Mouse (Mus musculus) C2C12 (cell line): Measurements from ENCODE around the gene Hsd17b14. TPM values are rescaled to one million over a fixed set of nuclear protein-coding genes. Genes with fewer than 3 reads are reported as not detected.

Experiments
- H3K27me3 ChIP-seq: one replicate; pipeline ENCODE4 v1.6.1; 2011; ENCODE audit not compliant: control insufficient read depth, insufficient read depth, insufficient read length
- H3K36me3 ChIP-seq: one replicate; pipeline ENCODE4 v1.6.1; 2011; ENCODE audit not compliant: control insufficient read depth, insufficient read depth
- H3K4me3 ChIP-seq: one replicate; pipeline ENCODE4 v1.5.1; 2011; ENCODE audit warnings: mild to moderate bottlenecking, control low read depth; ENCODE audit not compliant: poor library complexity, insufficient read depth, severe bottlenecking
- H3K79me2 ChIP-seq: one replicate; pipeline ENCODE4 v1.6.1; 2011; ENCODE audit not compliant: control insufficient read depth, insufficient read depth
- H3K79me3 ChIP-seq: one replicate; pipeline ENCODE4 v1.6.1; 2011; ENCODE audit warnings: low read depth, control low read depth
- H3ac ChIP-seq: one replicate; pipeline ENCODE3; 2011; ENCODE audit warnings: low read depth; ENCODE audit not compliant: control insufficient read depth, insufficient read length
- CEBPB ChIP-seq: IDR thresholded peaks from one replicate; pipeline ENCODE4 v1.6.1; 2011; ENCODE audit warnings: low read depth, mild to moderate bottlenecking, control low read depth, moderate library complexity
- CTCF ChIP-seq: IDR thresholded peaks from one replicate; pipeline ENCODE4 v1.5.1; 2011; ENCODE audit not compliant: control insufficient read depth, insufficient read depth, insufficient read length
- FOSL1 ChIP-seq: IDR thresholded peaks from one replicate; pipeline ENCODE4 v1.8.0; 2011; ENCODE audit warnings: mild to moderate bottlenecking, low read length; ENCODE audit not compliant: poor library complexity, insufficient read depth, severe bottlenecking
- MAX ChIP-seq: IDR thresholded peaks from one replicate; pipeline ENCODE4 v1.6.1; 2011; ENCODE audit warnings: mild to moderate bottlenecking, control low read depth
- MYOD1 ChIP-seq: IDR thresholded peaks from one replicate; pipeline ENCODE4 v1.6.1; 2011; ENCODE audit warnings: low read depth; ENCODE audit not compliant: control insufficient read depth, insufficient read length
- MYOG ChIP-seq: IDR thresholded peaks from one replicate; pipeline ENCODE4 v1.6.1; 2011; ENCODE audit not compliant: control insufficient read depth, insufficient read length; ENCODE audit errors: extremely low read depth
- USF1 ChIP-seq: IDR thresholded peaks from one replicate; pipeline ENCODE4 v1.6.1; 2011; ENCODE audit warnings: low read depth, mild to moderate bottlenecking, control low read depth, moderate library complexity
- polyA plus RNA-seq: library from polyadenylated mRNA; unstranded; fragments of >200 nt; fragmentation: generic; extraction: Trizol; gene quantifications from one replicate; pipeline ENCODE4 v1.2.1, GENCODE M21; 2012; ENCODE audit warnings: missing spikeins

The Hsd17b14 gene
- polyA plus RNA-seq, 1 experiment = 1.7 TPM

DNA sequence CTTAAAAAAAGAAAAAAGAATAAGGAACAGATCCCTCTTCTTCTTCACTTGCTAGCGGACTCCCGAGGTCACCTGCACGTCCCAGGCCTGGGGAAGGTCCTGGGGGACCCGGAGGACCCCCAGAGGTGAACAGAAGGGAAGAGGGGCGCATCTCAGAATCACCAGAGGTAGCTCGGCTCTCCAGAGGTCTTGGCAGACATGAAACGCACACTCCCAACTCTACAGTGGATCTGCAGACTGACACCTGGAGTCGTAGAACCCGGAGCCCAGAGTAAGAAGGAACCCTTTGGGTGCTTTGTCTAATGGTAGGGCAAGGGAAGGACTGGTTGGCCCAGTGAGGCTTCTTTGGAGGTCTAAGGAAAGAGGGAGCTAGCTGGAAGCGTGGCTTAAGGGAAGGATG lies 17.1 kb upstream of the Hsd17b14 start:
- TF ChIP-seq CEBPB (no peak), USF1 (no peak), MYOG (no peak), CTCF (no peak)
- Histone ChIP-seq H3K4me3 (no peak overlapping the region), H3K79me3 (no peaks in the 10 kb centered on the region), H3K36me3 (no peaks in the 10 kb centered on the region), H3K79me2 (no peaks in the 10 kb centered on the region), H3K27me3 (no peaks in the 10 kb centered on the region), H3ac (no peak overlapping the region)

DNA sequence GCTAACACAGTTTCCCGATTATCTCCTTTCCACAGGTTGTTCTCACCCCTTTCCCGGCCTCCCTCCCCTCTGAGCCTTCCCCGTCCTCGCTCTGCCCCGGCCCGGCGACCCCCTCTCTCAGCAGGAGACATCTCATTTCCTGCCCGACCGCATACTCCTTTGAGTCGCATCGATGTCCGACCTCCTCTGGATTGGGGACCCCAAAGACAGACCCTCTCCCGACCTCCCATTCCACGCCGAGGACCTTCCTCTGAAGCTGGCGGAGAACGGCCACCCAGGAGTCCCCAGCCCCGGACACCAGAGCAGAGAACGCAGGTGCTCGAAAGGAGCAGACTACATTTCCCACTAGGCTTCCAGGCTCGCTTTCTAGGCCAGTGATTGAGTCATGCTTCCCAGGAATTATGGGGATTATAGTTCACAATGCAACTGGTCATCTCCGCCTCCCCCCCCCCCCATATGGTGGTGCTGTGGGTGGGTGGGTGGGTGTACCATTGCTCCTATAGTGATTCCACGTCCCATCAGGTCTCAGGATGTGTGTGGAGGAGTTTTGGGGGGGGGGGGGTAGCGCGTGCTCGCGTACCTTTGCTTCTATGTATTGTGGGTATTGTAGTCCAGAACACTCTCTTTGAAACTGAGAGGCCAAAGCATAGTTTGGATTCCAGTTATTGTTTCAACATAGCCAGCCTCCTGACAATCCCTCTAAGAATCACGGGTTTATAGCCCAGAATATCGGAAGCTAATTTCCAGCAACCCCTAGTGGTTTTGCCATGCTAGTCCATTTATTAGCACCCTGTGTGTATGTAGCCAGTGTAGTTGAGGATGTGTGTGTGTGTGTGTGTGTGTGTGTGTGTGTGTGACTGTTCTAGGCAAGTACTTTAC lies 16.3 kb upstream of the Hsd17b14 start:
- TF ChIP-seq CTCF (no peak), MAX (no peak), MYOG (no peak), CEBPB (no peak), FOSL1 (no peak), USF1 (no peak)
- no peaks in the 10 kb centered on the region for H3K79me2 ChIP-seq
- H3K4me3 ChIP-seq = no peak overlapping the region
- no peaks in the 10 kb centered on the region for H3K79me3 ChIP-seq
- no peaks in the 10 kb centered on the region for H3K36me3 ChIP-seq
- H3ac ChIP-seq = no peak overlapping the region
- H3K27me3 ChIP-seq = no peaks in the 10 kb centered on the region

DNA sequence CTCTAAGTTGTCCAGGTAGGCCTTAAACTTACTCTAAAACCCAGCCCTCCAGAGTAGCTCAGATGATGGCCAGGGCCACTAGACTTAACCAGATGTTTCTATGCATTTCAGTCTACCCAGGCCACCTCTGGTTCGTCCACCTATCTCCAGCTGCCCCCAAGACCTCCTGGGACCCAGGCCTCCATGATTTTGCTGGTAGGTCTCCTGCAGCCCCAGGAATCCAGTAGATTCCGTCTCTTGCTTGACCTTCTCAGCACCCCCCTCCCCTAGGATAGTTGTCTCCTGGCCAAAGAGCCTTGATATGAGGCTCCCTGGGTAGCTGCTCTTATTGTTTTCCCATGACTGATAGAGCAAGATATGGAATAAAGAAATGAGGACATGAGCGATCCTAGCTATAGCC lies 15.6 kb upstream of the Hsd17b14 start:
- Histone ChIP-seq H3K79me3 (no peaks in the 10 kb centered on the region), H3K79me2 (no peaks in the 10 kb centered on the region), H3K27me3 (no peaks in the 10 kb centered on the region), H3K36me3 (no peaks in the 10 kb centered on the region), H3ac (no peak overlapping the region), H3K4me3 (no peak overlapping the region)
- TF ChIP-seq MYOD1 (no peak), MAX (no peak), FOSL1 (no peak), USF1 (no peak), CTCF (no peak), MYOG (no peak), CEBPB (no peak)

DNA sequence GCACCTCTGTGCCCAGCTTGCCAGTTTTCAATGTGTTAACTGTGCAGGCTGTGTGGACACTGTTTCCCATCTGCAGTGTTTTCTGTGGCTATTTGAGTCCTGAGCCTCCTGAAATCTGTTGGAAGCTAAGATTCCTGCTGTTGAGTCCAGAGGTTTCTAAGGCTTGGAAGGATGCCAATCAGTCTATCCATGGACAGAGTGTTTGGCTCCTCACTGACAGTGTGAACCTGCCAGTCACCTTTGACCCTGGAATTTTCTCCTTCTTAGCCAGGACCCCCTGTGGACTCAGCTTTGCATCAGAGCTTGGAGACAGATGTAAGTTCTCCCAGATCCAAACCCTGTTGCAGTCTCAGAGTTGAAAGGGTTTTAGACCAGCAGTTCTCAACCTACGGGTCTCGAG lies 14.5 kb upstream of the Hsd17b14 start:
- Histone ChIP-seq H3K79me3 (no peaks in the 10 kb centered on the region), H3K79me2 (no peaks in the 10 kb centered on the region), H3ac (no peak overlapping the region), H3K4me3 (no peak overlapping the region), H3K27me3 (no peaks in the 10 kb centered on the region), H3K36me3 (no peaks in the 10 kb centered on the region)
- TF ChIP-seq MYOG = no peak
- TF ChIP-seq CTCF = no peak
- TF ChIP-seq MYOD1 = no peak
- no peak for TF ChIP-seq FOSL1
- TF ChIP-seq CEBPB = no peak
- TF ChIP-seq MAX = no peak
- no peak for TF ChIP-seq USF1

DNA sequence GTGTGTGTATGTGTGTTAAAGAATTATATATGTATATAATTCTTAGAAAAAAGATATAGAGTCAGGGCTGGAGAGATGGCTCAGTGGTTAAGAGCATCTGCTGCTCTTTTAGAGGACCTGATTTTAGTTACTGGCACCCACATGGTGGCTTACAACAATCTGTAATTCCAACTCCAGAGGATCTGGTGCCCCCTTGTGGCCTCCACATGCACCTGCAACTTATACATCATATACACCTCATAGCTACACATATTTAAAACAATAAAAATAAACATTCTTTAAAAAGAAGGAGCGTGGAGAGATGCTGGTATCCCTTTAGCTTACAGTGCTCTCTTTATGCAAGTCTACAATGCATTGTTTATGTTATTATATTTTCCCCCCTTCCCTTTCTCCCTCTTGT lies 10.2 kb upstream of the Hsd17b14 start:
- no peaks in the 10 kb centered on the region for H3K79me2 ChIP-seq
- no peaks in the 10 kb centered on the region for H3K79me3 ChIP-seq
- TF ChIP-seq MYOG (no peak), USF1 (no peak), CTCF (no peak), MAX (no peak), FOSL1 (no peak), CEBPB (no peak), MYOD1 (no peak)
- H3K36me3 ChIP-seq = no peaks in the 10 kb centered on the region
- no peak overlapping the region for H3K4me3 ChIP-seq
- H3ac ChIP-seq = no peak overlapping the region
- no peaks in the 10 kb centered on the region for H3K27me3 ChIP-seq

DNA sequence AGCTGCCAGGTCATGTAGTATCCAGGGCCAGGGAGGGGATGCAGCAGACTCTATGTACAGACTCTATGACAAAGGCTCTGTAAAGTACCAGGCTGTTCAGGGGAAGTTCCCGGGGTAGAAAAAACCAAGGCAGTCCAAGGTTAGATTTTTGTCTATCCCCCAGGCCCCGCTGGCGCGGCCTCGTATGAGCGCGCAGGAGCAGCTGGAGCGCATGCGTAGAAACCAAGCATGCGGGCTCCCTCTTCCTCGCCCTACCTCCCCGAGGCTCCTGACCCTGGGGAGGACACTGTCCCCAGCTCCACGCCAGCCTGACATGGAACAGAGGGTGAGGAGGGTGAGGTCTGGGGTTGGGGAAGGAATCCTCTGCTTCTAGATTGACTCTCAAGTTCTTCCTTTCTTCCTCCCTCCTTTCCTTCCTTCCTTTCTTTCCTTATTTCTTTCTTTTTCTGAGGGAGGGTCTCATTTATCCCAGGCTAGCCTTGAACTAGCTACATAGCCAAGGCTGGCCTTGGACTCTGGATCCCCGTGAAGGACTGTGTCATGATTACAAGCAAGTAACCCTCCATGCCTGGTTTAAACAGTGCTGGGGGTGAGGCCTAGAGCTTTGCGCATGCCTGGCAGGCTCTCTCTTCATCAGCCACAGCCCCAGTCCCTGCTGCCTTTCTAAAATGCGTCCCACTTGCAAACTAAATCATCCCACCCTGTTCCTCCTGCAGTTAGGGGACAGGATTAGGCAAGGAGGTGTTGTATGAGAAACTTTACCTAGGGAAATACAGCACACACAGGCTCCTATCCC lies 4.9 kb upstream of the Hsd17b14 start:
- H3K79me3 ChIP-seq = no peaks in the 10 kb centered on the region
- no peaks in the 10 kb centered on the region for H3K27me3 ChIP-seq
- no peak overlapping the region for H3ac ChIP-seq
- H3K79me2 ChIP-seq = no peaks in the 10 kb centered on the region
- H3K36me3 ChIP-seq = no peaks in the 10 kb centered on the region
- TF ChIP-seq USF1 (no peak), CEBPB (no peak), FOSL1 (no peak), MAX (no peak), MYOD1 (no peak), MYOG (no peak), CTCF (no peak)
- no peak overlapping the region for H3K4me3 ChIP-seq
